Mouse (Mus musculus): ENCODE measurements at regions not wholly inside any gene's neighbourhood (a gene's known extent, or its start where the extent isn't known, plus 50 kb on each side); places are given as distances from the start of the nearest gene placed in this dataset.

DNA sequence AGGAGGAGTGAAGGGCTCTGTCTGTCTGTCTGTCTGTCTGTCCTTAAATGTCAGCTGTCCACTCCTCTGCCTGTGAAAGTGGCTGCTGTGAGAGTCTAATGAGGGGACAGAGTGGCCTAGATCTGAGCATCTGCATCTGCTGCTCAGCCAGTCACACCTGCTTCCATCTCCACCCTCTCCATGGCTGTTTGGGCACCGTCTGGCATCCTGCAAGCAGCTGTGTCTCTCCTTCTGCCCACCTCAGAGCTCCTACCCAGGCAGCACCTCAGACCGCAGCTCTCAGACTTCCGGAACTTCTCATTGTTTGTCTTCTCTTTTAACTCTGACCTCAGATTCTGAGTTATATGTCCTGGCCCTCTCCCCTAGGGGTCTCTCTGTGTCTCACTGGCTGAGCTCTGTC is 159.2 kb downstream of the Gm26897 start:
- 86% methylated on average over 3 of the region's 3 CpGs for WGBS
- TF ChIP-seq CTCF (IDR thresholded peaks at IDR 0.05; ENCODE audit: insufficient read depth, low read depth, low read length) (no peak), POLR2A (IDR thresholded peaks at IDR 0.05; ENCODE audit: insufficient read depth, low read depth, low read length) (no peak)
- H3K4me1 ChIP-seq (ENCODE audit: control insufficient read depth, insufficient read depth, low read length): peaks cover 15% of the 10 kb centered on the region
- no peak overlapping the region for H3K27ac ChIP-seq (ENCODE audit: insufficient read depth, low read depth, low read length)
- no peak overlapping the region for H3K4me3 ChIP-seq (ENCODE audit: insufficient read depth, low read depth, low read length)

- no peak overlapping the region for H3K27ac ChIP-seq (ENCODE audit: insufficient read depth, low read depth, low read length)
- no peak for TF ChIP-seq POLR2A (IDR thresholded peaks at IDR 0.05; ENCODE audit: insufficient read depth, low read depth, low read length)
- no peak for TF ChIP-seq CTCF (IDR thresholded peaks at IDR 0.05; ENCODE audit: insufficient read depth, low read depth, low read length)
- 4% methylated on average over 11 of the region's 11 CpGs for WGBS
- H3K4me1 ChIP-seq (ENCODE audit: control insufficient read depth, insufficient read depth, low read length): peaks cover 17% of the 10 kb centered on the region
- no peak overlapping the region for H3K4me3 ChIP-seq (ENCODE audit: insufficient read depth, low read depth, low read length)
Measured at GRCm38 (mm10) chr5:111893905-111894311, 160.2 kb downstream of the Gm26897 start.

GRCm38 (mm10) chr5:111897568-111897967 is 163.8 kb downstream of the Gm26897 start:
- Histone ChIP-seq H3K4me3 (ENCODE audit: insufficient read depth, low read depth, low read length) (no peak overlapping the region), H3K4me1 (ENCODE audit: control insufficient read depth, insufficient read depth, low read length) (peaks cover 12% of the 10 kb centered on the region), H3K27ac (ENCODE audit: insufficient read depth, low read depth, low read length) (no peak overlapping the region)
- 85% methylated on average over 4 of the region's 4 CpGs for WGBS
- no peak for TF ChIP-seq CTCF (IDR thresholded peaks at IDR 0.05; ENCODE audit: insufficient read depth, low read depth, low read length)
- TF ChIP-seq POLR2A (IDR thresholded peaks at IDR 0.05; ENCODE audit: insufficient read depth, low read depth, low read length): no peak

- TF ChIP-seq POLR2A (IDR thresholded peaks at IDR 0.05; ENCODE audit: insufficient read depth, low read depth, low read length) (no peak), CTCF (IDR thresholded peaks at IDR 0.05; ENCODE audit: insufficient read depth, low read depth, low read length) (no peak)
- 44% methylated on average over 12 of the region's 12 CpGs for WGBS
Measured at GRCm38 (mm10) chr5:111898482-111898881, 164.8 kb downstream of the Gm26897 start.

DNA sequence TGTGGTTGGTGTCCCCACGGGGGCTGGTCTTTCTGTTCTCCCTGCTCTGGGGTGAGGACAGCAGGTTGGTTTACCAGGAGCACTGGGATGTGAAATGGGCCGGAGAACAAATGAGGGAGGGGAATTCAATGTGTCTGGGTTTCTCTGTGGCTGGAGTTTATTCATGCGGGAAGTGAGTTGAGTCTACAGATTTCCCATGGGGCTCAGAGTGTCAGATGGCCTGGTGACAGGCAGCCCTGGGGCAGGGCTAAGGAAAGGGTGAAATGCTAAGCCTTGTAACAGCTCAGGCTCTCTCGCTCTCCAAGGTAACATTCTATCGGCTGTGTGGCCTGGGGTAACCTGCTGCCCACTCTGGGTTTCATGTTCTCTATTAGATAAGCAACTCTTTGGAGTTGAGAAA is 167.5 kb downstream of the Gm26897 start:
- TF ChIP-seq CTCF (IDR thresholded peaks at IDR 0.05; ENCODE audit: insufficient read depth, low read depth, low read length) (no peak), POLR2A (IDR thresholded peaks at IDR 0.05; ENCODE audit: insufficient read depth, low read depth, low read length) (no peak)
- Histone ChIP-seq H3K4me3 (ENCODE audit: insufficient read depth, low read depth, low read length) (no peak overlapping the region), H3K27ac (ENCODE audit: insufficient read depth, low read depth, low read length) (no peak overlapping the region), H3K4me1 (ENCODE audit: control insufficient read depth, insufficient read depth, low read length) (peaks cover 3% of the 10 kb centered on the region; the same call in 1 of the 2 replicates)
- 75% methylated on average over 5 of the region's 5 CpGs for WGBS

More at GRCm38 (mm10) chr5:111898482-111898881, 164.8 kb downstream of the Gm26897 start:
- no peak overlapping the region for H3K4me3 ChIP-seq (ENCODE audit: insufficient read depth, low read depth, low read length)
- H3K27ac ChIP-seq (ENCODE audit: insufficient read depth, low read depth, low read length): no peak overlapping the region
- peaks cover 12% of the 10 kb centered on the region for H3K4me1 ChIP-seq (ENCODE audit: control insufficient read depth, insufficient read depth, low read length)

DNA sequence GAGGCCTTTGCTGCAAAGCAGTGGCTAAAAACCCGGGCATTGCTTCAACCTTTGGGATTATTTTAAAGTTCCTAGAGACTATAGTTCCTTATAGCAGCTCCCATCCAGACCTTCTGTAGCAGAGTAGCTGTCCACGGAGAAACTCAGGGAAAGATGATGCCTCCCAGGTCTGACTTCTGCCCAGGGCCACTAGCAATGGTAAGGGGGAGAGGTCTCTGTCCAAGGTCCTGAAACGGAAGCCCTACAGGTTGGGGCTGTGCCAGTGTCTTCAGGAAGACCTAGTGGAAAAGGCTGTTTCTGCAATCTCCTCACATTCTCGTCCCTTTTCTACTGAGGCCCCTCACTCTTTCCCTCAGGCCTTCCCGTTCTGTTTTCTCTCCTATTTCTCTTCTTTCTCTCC is 168.0 kb downstream of the Gm26897 start:
- H3K4me1 ChIP-seq (ENCODE audit: control insufficient read depth, insufficient read depth, low read length): peaks cover 3% of the 10 kb centered on the region; the same call in 1 of the 2 replicates

DNA sequence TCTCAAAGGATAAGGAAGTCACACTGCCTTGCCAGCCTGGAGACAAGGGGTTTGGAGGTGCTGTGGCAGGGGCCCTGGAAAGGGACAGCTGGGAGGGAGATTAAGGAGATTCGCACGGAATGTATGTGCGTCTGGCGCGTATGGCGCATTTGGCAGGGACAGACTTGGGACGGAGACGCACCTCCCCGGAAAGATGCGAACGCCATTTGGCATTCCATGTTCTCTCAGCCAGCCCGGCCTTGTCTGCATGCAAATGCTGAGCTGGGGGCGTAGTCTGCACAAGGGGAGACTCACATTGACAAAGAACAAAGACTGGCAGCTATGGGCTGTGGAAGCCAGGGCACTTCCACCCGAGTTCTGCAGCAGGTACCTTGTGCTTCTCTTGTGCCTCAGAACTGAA is 174.4 kb downstream of the Gm26897 start:
- 70% methylated on average over 14 of the region's 14 CpGs for WGBS
- Histone ChIP-seq H3K4me3 (ENCODE audit: insufficient read depth, low read depth, low read length) (no peak overlapping the region), H3K4me1 (ENCODE audit: control insufficient read depth, insufficient read depth, low read length) (0 out of 2 replicates have a peak, but pooled peaks cover 4% of the 10 kb centered on the region), H3K27ac (ENCODE audit: insufficient read depth, low read depth, low read length) (no peak overlapping the region)
- no peak for TF ChIP-seq POLR2A (IDR thresholded peaks at IDR 0.05; ENCODE audit: insufficient read depth, low read depth, low read length)
- no peak for TF ChIP-seq CTCF (IDR thresholded peaks at IDR 0.05; ENCODE audit: insufficient read depth, low read depth, low read length)

More for the DNA sequence above, 168.0 kb downstream of the Gm26897 start:
- Histone ChIP-seq H3K4me3 (ENCODE audit: insufficient read depth, low read depth, low read length) (no peak overlapping the region), H3K27ac (ENCODE audit: insufficient read depth, low read depth, low read length) (no peak overlapping the region)
- TF ChIP-seq CTCF (IDR thresholded peaks at IDR 0.05; ENCODE audit: insufficient read depth, low read depth, low read length): no peak
- TF ChIP-seq POLR2A (IDR thresholded peaks at IDR 0.05; ENCODE audit: insufficient read depth, low read depth, low read length): no peak
- WGBS: 60% methylated on average over 5 of the region's 5 CpGs

- no peak overlapping the region for H3K4me3 ChIP-seq (ENCODE audit: insufficient read depth, low read depth, low read length)
- H3K4me1 ChIP-seq (ENCODE audit: control insufficient read depth, insufficient read depth, low read length): peaks cover 9% of the 10 kb centered on the region; the same call in 1 of the 2 replicates
- 62% methylated on average over 8 of the region's 8 CpGs for WGBS
- H3K27ac ChIP-seq (ENCODE audit: insufficient read depth, low read depth, low read length): no peak overlapping the region
- TF ChIP-seq POLR2A (IDR thresholded peaks at IDR 0.05; ENCODE audit: insufficient read depth, low read depth, low read length) (no peak), CTCF (IDR thresholded peaks at IDR 0.05; ENCODE audit: insufficient read depth, low read depth, low read length) (no peak)
Measured at GRCm38 (mm10) chr5:111910514-111910913, 176.8 kb downstream of the Gm26897 start.

DNA sequence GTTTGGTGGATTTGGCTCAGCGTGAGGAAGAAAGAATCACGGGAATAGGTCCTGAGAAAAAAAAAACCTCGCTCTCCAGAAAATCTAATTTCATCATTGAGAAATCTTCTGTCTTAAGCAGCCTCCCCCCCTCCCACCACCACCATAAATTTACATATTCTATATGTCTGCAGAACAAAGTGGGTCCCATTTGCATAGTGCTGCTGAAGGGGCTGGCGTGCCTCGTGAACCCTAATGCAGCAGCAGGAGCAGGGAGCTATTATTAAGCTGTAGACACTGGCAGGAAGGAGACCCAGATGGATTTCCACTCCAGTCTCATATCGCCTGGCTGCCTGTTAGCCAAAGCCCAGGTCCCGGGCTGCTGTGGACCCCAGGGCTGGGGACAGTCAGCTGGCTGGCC is 179.6 kb downstream of the Gm26897 start:
- TF ChIP-seq POLR2A (IDR thresholded peaks at IDR 0.05; ENCODE audit: insufficient read depth, low read depth, low read length) (no peak), CTCF (IDR thresholded peaks at IDR 0.05; ENCODE audit: insufficient read depth, low read depth, low read length) (no peak)
- peaks cover 9% of the 10 kb centered on the region; the same call in 1 of the 2 replicates for H3K4me1 ChIP-seq (ENCODE audit: control insufficient read depth, insufficient read depth, low read length)
- WGBS: 23% methylated on average over 7 of the region's 7 CpGs
- no peak overlapping the region for H3K4me3 ChIP-seq (ENCODE audit: insufficient read depth, low read depth, low read length)
- H3K27ac ChIP-seq (ENCODE audit: insufficient read depth, low read depth, low read length): no peak overlapping the region

DNA sequence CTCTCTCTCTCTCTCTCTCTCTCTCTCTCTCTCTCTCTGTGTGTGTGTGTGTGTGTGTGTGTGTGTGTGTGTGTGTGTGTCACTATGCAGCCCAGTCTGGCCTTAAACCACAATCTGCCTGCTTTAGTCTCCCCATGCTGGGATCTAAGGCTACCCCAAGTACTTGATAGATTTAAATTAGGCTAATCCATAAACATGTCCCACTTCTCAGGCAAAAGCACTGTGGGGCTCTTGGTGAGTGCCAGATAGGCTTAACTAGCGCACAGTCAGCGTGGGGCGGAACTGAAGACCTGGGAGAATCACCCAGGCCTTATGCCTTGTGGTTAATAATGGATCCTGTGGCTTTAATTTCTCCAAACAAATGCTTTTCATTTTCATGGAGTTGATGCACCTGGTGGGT is 180.6 kb downstream of the Gm26897 start:
- TF ChIP-seq CTCF (IDR thresholded peaks at IDR 0.05; ENCODE audit: insufficient read depth, low read depth, low read length): no peak
- no peak for TF ChIP-seq POLR2A (IDR thresholded peaks at IDR 0.05; ENCODE audit: insufficient read depth, low read depth, low read length)
- H3K4me1 ChIP-seq (ENCODE audit: control insufficient read depth, insufficient read depth, low read length): peaks cover 9% of the 10 kb centered on the region; the same call in 1 of the 2 replicates

More for the DNA sequence above, 180.6 kb downstream of the Gm26897 start:
- no peak overlapping the region for H3K27ac ChIP-seq (ENCODE audit: insufficient read depth, low read depth, low read length)
- H3K4me3 ChIP-seq (ENCODE audit: insufficient read depth, low read depth, low read length): no peak overlapping the region
- 78% methylated on average over 3 of the region's 3 CpGs for WGBS
